13 mouse cellular contexts compared by ENCODE assay signal in genomic region chr2:170662069-170662980, GRCm38 (mm10).
DNase-seq lines count a peak whose midpoint lies in the region; ATAC-seq and TF ChIP-seq lines count a peak whose summit lies in the region.
"Had no signal": no experiment of that assay in that cellular context is flagged by ENCODE, and none has a peak within 500 bp of the region (broad histone marks: within the 10 kb centered on the region; RNA-seq: fewer than 3 reads in every experiment).

No protein-coding gene starts in this region.

- H3K4me2 ChIP-seq in intestine, embryonic 16.5 days (ENCODE audit: low read depth, low read length) = no peak overlapping the region
- H3K4me2 ChIP-seq: limb, embryonic 13.5 days; neural tube, embryonic 12.5 days had no signal

- H3K36me3 ChIP-seq in E14TG2a.4 (ENCODE audit: insufficient read depth, low read length) = peaks cover 12% of the 10 kb centered on the region
- H3K36me3 ChIP-seq in intestine, embryonic 16.5 days (ENCODE audit: control insufficient read depth, insufficient read depth, low read length) = no peaks in the 10 kb centered on the region
- H3K36me3 ChIP-seq: G1E; limb, embryonic 13.5 days; neural tube, embryonic 12.5 days had no signal

- ATAC-seq in frontal cortex, adult (ENCODE audit: low TSS enrichment) = peak; percentile 74
- no peak for ATAC-seq in intestine, embryonic 16.5 days

- TF ChIP-seq CTCF in E14TG2a.4 (conservative IDR thresholded peaks at IDR 0.05; ENCODE audit: low read length) = no peak

- 79% methylated on average over 25 of the region's 25 CpGs for WGBS in intestine, embryonic 16.5 days

- peaks cover 42% of the 10 kb centered on the region for H3K4me1 ChIP-seq in E14TG2a.4 (replicated peaks; ENCODE audit: low read depth, low read length)
- 0 out of 2 replicates have a peak, but pooled peaks cover 3% of the 10 kb centered on the region for H3K4me1 ChIP-seq in intestine, embryonic 16.5 days (ENCODE audit: control insufficient read depth, insufficient read depth, low read length)

- DNase-seq in cerebellum, postnatal 14 days = peak; percentile 8 to 11
- no peak for DNase-seq in cerebellum, adult 9-10 months
- DNase-seq in left cerebral cortex, postnatal 25 days (ENCODE audit: low spot score in 2 of 2) = peak; percentile 60 to 73
- DNase-seq in urinary bladder, postnatal 14 days (ENCODE audit: low spot score) = no peak
- DNase-seq in T-cell, adult 2 months (ENCODE audit: low spot score) = no peak
- DNase-seq: adrenal gland, adult 8-10 months; cerebellum, adult 8-10 months had no signal

- 0 out of 2 replicates have a peak overlapping the region, but pooled peaks have one; percentile 10 for H3K4me3 ChIP-seq in E14TG2a.4 (replicated peaks; ENCODE audit: low read length)
- H3K4me3 ChIP-seq in intestine, embryonic 16.5 days (ENCODE audit: low read length) = no peak overlapping the region
- H3K4me3 ChIP-seq: limb, embryonic 13.5 days; neural tube, embryonic 12.5 days had no signal

- no peaks in the 10 kb centered on the region for H3K27me3 ChIP-seq in E14TG2a.4 (ENCODE audit: insufficient read depth, low read length)
- no peaks in the 10 kb centered on the region for H3K27me3 ChIP-seq in intestine, embryonic 16.5 days (replicated peaks; ENCODE audit: control insufficient read depth, insufficient read depth, low read length)
- H3K27me3 ChIP-seq: limb, embryonic 13.5 days; neural tube, embryonic 12.5 days had no signal

- H3K9ac ChIP-seq in intestine, embryonic 16.5 days (ENCODE audit: low read depth, low read length) = no peak overlapping the region
- H3K9ac ChIP-seq: limb, embryonic 13.5 days; neural tube, embryonic 12.5 days had no signal

- H3K27ac ChIP-seq in intestine, embryonic 16.5 days (ENCODE audit: low read length) = no peak overlapping the region
- H3K27ac ChIP-seq: limb, embryonic 13.5 days; neural tube, embryonic 12.5 days had no signal

- H3K9me3 ChIP-seq in E14TG2a.4 (ENCODE audit: low read length) = no peaks in the 10 kb centered on the region
- H3K9me3 ChIP-seq in intestine, embryonic 16.5 days (ENCODE audit: control insufficient read depth, low read length) = no peaks in the 10 kb centered on the region
- H3K9me3 ChIP-seq: limb, embryonic 13.5 days; neural tube, embryonic 12.5 days had no signal

- intact Hi-C loops in left cerebral cortex, postnatal 25 days (cut with DNase I) = no loop called here

Comparison
In these comparisons a context has a peak if more than half of its experiments do, and no peak if none do; other contexts are left out.
1. DNase-seq: peak in cerebellum, postnatal 14 days (2 of 2) and left cerebral cortex, postnatal 25 days (2 of 2); none in cerebellum, adult 9-10 months (single experiment), urinary bladder, postnatal 14 days (single experiment) and T-cell, adult 2 months (single experiment).